Mouse (Mus musculus): ENCODE data around the gene Arrdc1. TPM values are rescaled to one million over a fixed set of nuclear protein-coding genes. Genes with fewer than 3 reads are reported as not detected.

The Arrdc1 gene
- polyA plus RNA-seq, 1 experiment from 2014 or later = 21.9 TPM

GRCm38 (mm10) chr2:24890541-24891447, 44.3 kb downstream of the Arrdc1 start:
- no peak for DNase-seq (ENCODE audit: low spot score)
- no peak overlapping the region for H3K4me3 ChIP-seq
- H3K27me3 ChIP-seq (replicated peaks; ENCODE audit: low read depth, poor library complexity, severe bottlenecking) = no peaks in the 10 kb centered on the region
- H3K27ac ChIP-seq (replicated peaks) = no peak overlapping the region
- H3K36me3 ChIP-seq (replicated peaks) = peaks cover 40% of the 10 kb centered on the region
- H3K9me3 ChIP-seq = no peaks in the 10 kb centered on the region
- H3K4me1 ChIP-seq = peaks cover 8% of the 10 kb centered on the region
- WGBS = 76% methylated on average over 6 of the region's 6 CpGs

- Histone ChIP-seq H3K4me1 (peaks cover 8% of the 10 kb centered on the region), H3K27ac (replicated peaks) (no peak overlapping the region), H3K36me3 (replicated peaks) (peaks cover 54% of the 10 kb centered on the region), H3K9me3 (no peaks in the 10 kb centered on the region), H3K27me3 (replicated peaks; ENCODE audit: low read depth, poor library complexity, severe bottlenecking) (no peaks in the 10 kb centered on the region), H3K4me3 (no peak overlapping the region)
- WGBS = 89% methylated on average over 5 of the region's 5 CpGs
- no peak for DNase-seq (ENCODE audit: low spot score)
Observed at GRCm38 (mm10) chr2:24888895-24889294, 46.2 kb downstream of the Arrdc1 start.

GRCm38 (mm10) chr2:24880686-24881085, 54.4 kb downstream of the Arrdc1 start:
- H3K4me1 ChIP-seq = no peaks in the 10 kb centered on the region
- no peak overlapping the region for H3K27ac ChIP-seq (replicated peaks)
- no peak for DNase-seq (ENCODE audit: low spot score)
- peaks cover 90% of the 10 kb centered on the region for H3K36me3 ChIP-seq (replicated peaks)
- no peak overlapping the region for H3K4me3 ChIP-seq
- 95% methylated on average over 2 of the region's 2 CpGs for WGBS
- no peaks in the 10 kb centered on the region for H3K27me3 ChIP-seq (replicated peaks; ENCODE audit: low read depth, poor library complexity, severe bottlenecking)
- no peaks in the 10 kb centered on the region for H3K9me3 ChIP-seq

Small RNA genes lying within 50 kb of the gene (microRNA-seq; reads per million reads assigned to microRNA genes)
- not detected for gene Gm22875

Other genes starting within 250 kb of the Arrdc1 start
- 3.2 and 3.6 TPM in 2 replicates for gene Cacna1b, start 172.1 kb downstream of the Arrdc1 start, polyA plus RNA-seq (2016; fragmentation: Nextera tagmentation; extraction: Ambion mirVana)
- gene Ehmt1, start 15.6 kb downstream of the Arrdc1 start, polyA plus RNA-seq (2016; fragmentation: Nextera tagmentation; extraction: Ambion mirVana) = 157 and 163 TPM in 2 replicates
- gene Zmynd19, start 14.5 kb upstream of the Arrdc1 start, polyA plus RNA-seq (2016; fragmentation: Nextera tagmentation; extraction: Ambion mirVana) = 25.3 and 25.6 TPM in 2 replicates
- 34.9 and 35.0 TPM in 2 replicates for gene Dph7, start 27.1 kb upstream of the Arrdc1 start, polyA plus RNA-seq (2016; fragmentation: Nextera tagmentation; extraction: Ambion mirVana)
- gene Mrpl41, start 39.8 kb upstream of the Arrdc1 start, polyA plus RNA-seq (2016; fragmentation: Nextera tagmentation; extraction: Ambion mirVana) = 124 and 127 TPM in 2 replicates
- 5.6 and 6.1 TPM in 2 replicates for gene Pnpla7, start 40.8 kb upstream of the Arrdc1 start, polyA plus RNA-seq (2016; fragmentation: Nextera tagmentation; extraction: Ambion mirVana)
- 67.3 and 68.6 TPM in 2 replicates for gene Nsmf, start 119.1 kb upstream of the Arrdc1 start, polyA plus RNA-seq (2016; fragmentation: Nextera tagmentation; extraction: Ambion mirVana)
- gene Entpd8, start 145.1 kb upstream of the Arrdc1 start, polyA plus RNA-seq (2016; fragmentation: Nextera tagmentation; extraction: Ambion mirVana) = not detected in 2 replicates
- 0.21 and 0.24 TPM in 2 replicates for gene Noxa1, start 159.9 kb upstream of the Arrdc1 start, polyA plus RNA-seq (2016; fragmentation: Nextera tagmentation; extraction: Ambion mirVana)
- gene Nrarp, start 245.5 kb upstream of the Arrdc1 start, polyA plus RNA-seq (2016; fragmentation: Nextera tagmentation; extraction: Ambion mirVana) = 19.8 and 26.6 TPM in 2 replicates